Mouse (Mus musculus): Measurements from ENCODE around the gene Sorcs2. TPM values are rescaled to one million over a fixed set of nuclear protein-coding genes. Genes with fewer than 3 reads are reported as not detected.

The Sorcs2 gene
- polyA plus RNA-seq, 1 experiment from 2014 or later = 6.0 TPM

DNA sequence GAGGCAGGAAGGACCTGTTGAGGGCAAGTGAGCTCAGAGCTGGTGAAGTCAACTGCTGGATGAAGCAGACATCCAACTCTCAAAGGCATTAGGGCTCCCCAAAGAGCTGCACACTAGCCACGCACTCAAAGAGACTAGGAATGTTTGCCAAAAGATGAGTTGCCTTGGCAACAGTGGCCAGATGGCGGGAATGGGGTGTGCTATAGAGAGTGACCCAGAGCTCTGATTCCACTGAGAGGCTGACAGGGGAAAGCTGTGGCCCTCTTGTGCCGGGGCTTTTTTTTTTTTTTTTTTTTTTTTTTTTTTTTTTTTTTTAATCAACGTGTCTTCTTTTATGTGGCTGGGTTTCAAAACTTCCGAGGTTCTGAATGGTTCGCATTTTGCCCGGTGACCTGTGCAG lies 63.7 kb downstream of the Sorcs2 start:
- no peak overlapping the region for H3K4me3 ChIP-seq (ENCODE audit: low read depth, low read length)
- no peaks in the 10 kb centered on the region for H3K9me3 ChIP-seq (ENCODE audit: control insufficient read depth, low read length)
- no peak overlapping the region for H3K9ac ChIP-seq (ENCODE audit: low read depth, low read length)
- H3K36me3 ChIP-seq (ENCODE audit: control insufficient read depth, insufficient read depth, low read length) = no peaks in the 10 kb centered on the region
- no peak overlapping the region for H3K4me2 ChIP-seq (replicated peaks; ENCODE audit: low read depth, low read length)
- no peaks in the 10 kb centered on the region for H3K27me3 ChIP-seq (ENCODE audit: control insufficient read depth, insufficient read depth, low read length)
- peaks cover 7% of the 10 kb centered on the region; the same call in 1 of the 2 replicates for H3K4me1 ChIP-seq (replicated peaks; ENCODE audit: control insufficient read depth, insufficient read depth, low read length)
- DNase-seq (ENCODE audit: low spot score) (peak; percentile 59), ATAC-seq (ENCODE audit: low FRiP score) (peak; percentile 61; the same call in 1 of the 2 replicates)
- 25% methylated on average over 7 of the region's 7 CpGs for WGBS
- H3K27ac ChIP-seq (ENCODE audit: low read depth, low read length) = no peak overlapping the region

DNA sequence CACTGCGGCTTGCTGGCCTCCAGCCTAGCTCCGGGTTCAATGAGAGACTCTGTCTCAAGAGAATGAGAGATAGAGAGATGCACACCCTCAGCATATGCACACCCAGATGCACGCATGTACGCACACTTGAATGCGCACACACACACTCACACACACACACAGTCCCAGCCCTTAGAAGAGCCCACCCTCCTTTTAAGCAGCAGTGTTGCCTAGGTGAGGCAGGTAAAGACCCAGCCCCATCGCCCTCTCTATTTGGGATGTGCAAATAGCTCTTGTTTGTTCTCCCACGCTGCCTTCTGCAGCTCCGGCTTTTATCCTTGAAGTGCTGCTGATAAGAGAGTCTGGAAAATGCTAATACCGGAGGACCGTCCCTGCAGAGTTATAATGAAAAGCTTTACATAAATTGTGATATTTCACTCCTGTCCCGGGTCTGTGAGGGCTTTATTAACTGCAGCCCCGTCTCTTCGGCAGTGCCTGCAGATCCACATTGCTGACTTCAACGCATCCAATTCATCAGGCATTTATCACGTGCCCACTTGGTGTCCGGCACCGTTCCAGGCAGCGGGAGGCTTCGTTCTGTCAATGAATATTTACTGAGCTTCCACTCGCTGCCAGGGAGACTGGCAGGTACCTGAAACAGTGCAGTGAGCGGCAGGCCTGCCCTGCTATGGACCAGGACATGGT lies 67.3 kb downstream of the Sorcs2 start:
- Histone ChIP-seq H3K27me3 (ENCODE audit: control insufficient read depth, insufficient read depth, low read length) (no peaks in the 10 kb centered on the region), H3K27ac (ENCODE audit: low read depth, low read length) (no peak overlapping the region), H3K4me2 (replicated peaks; ENCODE audit: low read depth, low read length) (no peak overlapping the region), H3K4me1 (replicated peaks; ENCODE audit: control insufficient read depth, insufficient read depth, low read length) (0 out of 2 replicates have a peak, but pooled peaks cover 3% of the 10 kb centered on the region), H3K9me3 (ENCODE audit: control insufficient read depth, low read length) (no peaks in the 10 kb centered on the region), H3K4me3 (ENCODE audit: low read depth, low read length) (no peak overlapping the region), H3K36me3 (ENCODE audit: control insufficient read depth, insufficient read depth, low read length) (no peaks in the 10 kb centered on the region), H3K9ac (ENCODE audit: low read depth, low read length) (no peak overlapping the region)
- no peak for ATAC-seq (ENCODE audit: low FRiP score)
- no peak for DNase-seq (ENCODE audit: low spot score)
- WGBS = 74% methylated on average over 21 of the region's 21 CpGs

DNA sequence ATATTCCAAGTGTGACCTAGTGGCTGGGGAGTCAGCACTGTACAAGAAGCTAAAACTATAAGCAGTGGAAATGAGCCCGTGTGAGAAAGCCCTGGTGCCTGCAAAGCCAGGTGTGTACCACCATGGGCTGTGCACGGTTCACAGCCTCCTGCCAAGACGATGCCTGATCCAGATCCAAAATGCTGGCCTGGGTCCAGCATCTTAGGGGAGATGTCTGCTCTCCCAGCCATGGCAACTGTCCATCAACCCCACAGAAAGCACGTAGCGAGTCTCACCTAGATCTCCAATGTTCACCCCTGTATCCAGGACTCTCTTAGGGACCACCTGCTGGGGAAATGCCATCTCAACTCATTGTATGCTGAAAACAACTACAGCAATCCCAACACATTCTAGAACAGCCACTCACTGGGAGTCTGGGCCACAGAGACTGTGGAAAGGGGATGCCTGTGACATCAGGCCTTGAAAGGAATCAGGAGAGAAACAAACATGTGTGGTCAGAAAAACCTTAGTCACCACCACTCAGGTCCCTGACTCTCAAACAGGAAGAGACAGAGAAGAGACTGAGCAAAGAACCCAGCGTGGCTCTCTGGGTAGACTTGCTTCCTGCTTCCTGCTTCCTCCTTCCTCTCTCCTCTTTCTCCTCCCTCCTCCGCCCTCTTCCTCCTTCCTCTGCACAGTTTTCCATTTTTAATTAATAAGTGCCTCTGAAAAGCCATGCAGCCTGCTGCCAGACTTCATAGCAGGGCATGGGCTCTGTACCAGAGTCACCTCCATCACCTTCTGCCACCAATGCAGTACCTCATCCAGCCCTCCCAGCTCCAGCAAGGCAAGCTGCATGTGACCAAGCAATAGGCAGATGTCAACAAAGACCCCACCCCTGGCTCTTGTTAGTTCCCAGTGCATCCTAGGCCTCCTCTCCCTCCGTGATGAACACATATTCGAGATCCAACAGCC lies 71.6 kb downstream of the Sorcs2 start:
- Histone ChIP-seq H3K4me2 (replicated peaks; ENCODE audit: low read depth, low read length) (no peak overlapping the region), H3K27me3 (ENCODE audit: control insufficient read depth, insufficient read depth, low read length) (no peaks in the 10 kb centered on the region), H3K4me1 (replicated peaks; ENCODE audit: control insufficient read depth, insufficient read depth, low read length) (peaks cover 6% of the 10 kb centered on the region), H3K27ac (ENCODE audit: low read depth, low read length) (no peak overlapping the region), H3K9ac (ENCODE audit: low read depth, low read length) (no peak overlapping the region), H3K4me3 (ENCODE audit: low read depth, low read length) (no peak overlapping the region), H3K36me3 (ENCODE audit: control insufficient read depth, insufficient read depth, low read length) (no peaks in the 10 kb centered on the region), H3K9me3 (ENCODE audit: control insufficient read depth, low read length) (no peaks in the 10 kb centered on the region)
- ATAC-seq (ENCODE audit: low FRiP score) = no peak
- WGBS = 87% methylated on average over 9 of the region's 9 CpGs
- no peak for DNase-seq (ENCODE audit: low spot score)

DNA sequence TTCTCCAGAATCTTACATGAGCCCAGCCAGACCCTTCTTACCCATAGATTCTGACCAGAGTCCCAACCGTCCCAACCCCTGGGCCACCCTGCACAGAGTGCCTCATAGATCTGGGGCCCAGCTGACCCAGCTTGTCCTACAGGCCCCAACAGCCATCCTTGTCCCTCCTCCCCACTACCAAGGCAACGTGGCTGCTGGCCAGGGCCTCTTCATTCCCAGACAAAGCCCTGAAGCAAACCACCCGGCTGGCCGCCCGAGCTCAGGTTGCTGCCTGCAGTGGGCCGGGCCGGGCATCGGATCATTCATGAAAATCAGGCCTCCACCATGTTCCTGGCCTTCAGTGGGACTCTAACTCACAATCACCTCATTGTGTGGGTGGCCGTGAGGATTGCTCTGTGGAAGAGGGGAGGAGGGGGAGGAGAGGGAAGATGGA lies 73.8 kb downstream of the Sorcs2 start:
- DNase-seq (ENCODE audit: low spot score) (no peak), ATAC-seq (ENCODE audit: low FRiP score) (0 out of 2 replicates have a peak, but pooled peaks have one; percentile 37)
- no peak overlapping the region for H3K27ac ChIP-seq (ENCODE audit: low read depth, low read length)
- no peak overlapping the region for H3K4me2 ChIP-seq (replicated peaks; ENCODE audit: low read depth, low read length)
- no peak overlapping the region for H3K9ac ChIP-seq (ENCODE audit: low read depth, low read length)
- no peak overlapping the region for H3K4me3 ChIP-seq (ENCODE audit: low read depth, low read length)
- WGBS = 54% methylated on average over 9 of the region's 9 CpGs
- H3K9me3 ChIP-seq (ENCODE audit: control insufficient read depth, low read length) = no peaks in the 10 kb centered on the region
- H3K4me1 ChIP-seq (replicated peaks; ENCODE audit: control insufficient read depth, insufficient read depth, low read length) = peaks cover 7% of the 10 kb centered on the region
- peaks cover 5% of the 10 kb centered on the region; the same call in 1 of the 2 replicates for H3K27me3 ChIP-seq (ENCODE audit: control insufficient read depth, insufficient read depth, low read length)
- H3K36me3 ChIP-seq (ENCODE audit: control insufficient read depth, insufficient read depth, low read length) = no peaks in the 10 kb centered on the region

DNA sequence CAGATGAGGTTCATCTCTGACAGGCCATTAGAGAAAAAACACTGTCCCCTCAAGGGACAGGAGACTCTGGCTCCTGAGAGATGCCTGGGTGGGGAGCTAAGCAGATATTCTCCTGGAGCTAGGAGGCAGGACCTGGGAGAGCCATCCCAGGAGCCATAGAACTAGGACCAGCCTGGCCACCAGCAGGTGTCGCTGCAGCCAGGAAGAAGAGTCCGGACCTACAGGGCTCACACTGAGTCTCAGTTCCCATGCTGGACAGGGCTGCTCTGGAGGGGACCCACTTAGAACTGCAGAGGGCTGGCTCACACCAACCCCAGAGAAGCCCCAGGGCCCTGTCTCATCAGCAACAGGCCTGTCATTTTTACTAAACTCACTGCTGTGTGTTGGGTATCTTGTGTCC lies 74.4 kb downstream of the Sorcs2 start:
- Histone ChIP-seq H3K27me3 (ENCODE audit: control insufficient read depth, insufficient read depth, low read length) (peaks cover 5% of the 10 kb centered on the region; the same call in 1 of the 2 replicates), H3K36me3 (ENCODE audit: control insufficient read depth, insufficient read depth, low read length) (no peaks in the 10 kb centered on the region), H3K27ac (ENCODE audit: low read depth, low read length) (no peak overlapping the region), H3K9ac (ENCODE audit: low read depth, low read length) (no peak overlapping the region), H3K9me3 (ENCODE audit: control insufficient read depth, low read length) (no peaks in the 10 kb centered on the region), H3K4me2 (replicated peaks; ENCODE audit: low read depth, low read length) (no peak overlapping the region), H3K4me1 (replicated peaks; ENCODE audit: control insufficient read depth, insufficient read depth, low read length) (peaks cover 7% of the 10 kb centered on the region), H3K4me3 (ENCODE audit: low read depth, low read length) (no peak overlapping the region)
- DNase-seq (ENCODE audit: low spot score) (peak; percentile 86), ATAC-seq (ENCODE audit: low FRiP score) (peak; percentile 76)
- WGBS = 0% methylated on average over 2 of the region's 2 CpGs

DNA sequence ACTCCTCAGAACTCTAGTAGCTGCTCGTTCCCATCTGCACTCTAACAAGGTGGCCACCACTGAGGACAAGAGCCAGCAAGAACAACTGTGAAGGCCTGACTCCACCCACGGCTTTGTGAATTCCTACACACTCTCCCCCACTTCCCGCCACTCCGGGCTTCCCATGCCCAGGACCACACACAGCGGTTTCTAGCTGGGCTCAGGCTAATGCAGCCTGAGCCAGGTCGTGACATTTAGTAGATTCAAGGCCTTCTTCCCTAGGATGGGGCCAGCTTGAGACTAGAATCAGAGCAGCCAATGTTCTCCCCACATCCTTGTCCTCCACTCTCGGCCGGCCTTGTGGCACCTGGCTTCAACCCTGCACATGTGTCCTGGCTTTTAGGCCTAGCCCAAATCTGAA lies 76.4 kb downstream of the Sorcs2 start:
- WGBS = 33% methylated on average over 8 of the region's 8 CpGs
- no peak overlapping the region for H3K4me3 ChIP-seq (ENCODE audit: low read depth, low read length)
- H3K9ac ChIP-seq (ENCODE audit: low read depth, low read length) = no peak overlapping the region
- no peak overlapping the region for H3K4me2 ChIP-seq (replicated peaks; ENCODE audit: low read depth, low read length)
- H3K4me1 ChIP-seq (replicated peaks; ENCODE audit: control insufficient read depth, insufficient read depth, low read length) = peaks cover 7% of the 10 kb centered on the region
- no peaks in the 10 kb centered on the region for H3K36me3 ChIP-seq (ENCODE audit: control insufficient read depth, insufficient read depth, low read length)
- peaks cover 5% of the 10 kb centered on the region; the same call in 1 of the 2 replicates for H3K27me3 ChIP-seq (ENCODE audit: control insufficient read depth, insufficient read depth, low read length)
- H3K27ac ChIP-seq (ENCODE audit: low read depth, low read length) = no peak overlapping the region
- no peaks in the 10 kb centered on the region for H3K9me3 ChIP-seq (ENCODE audit: control insufficient read depth, low read length)
- DNase-seq (ENCODE audit: low spot score) = peak; percentile 48
- no peak for ATAC-seq (ENCODE audit: low FRiP score)

DNA sequence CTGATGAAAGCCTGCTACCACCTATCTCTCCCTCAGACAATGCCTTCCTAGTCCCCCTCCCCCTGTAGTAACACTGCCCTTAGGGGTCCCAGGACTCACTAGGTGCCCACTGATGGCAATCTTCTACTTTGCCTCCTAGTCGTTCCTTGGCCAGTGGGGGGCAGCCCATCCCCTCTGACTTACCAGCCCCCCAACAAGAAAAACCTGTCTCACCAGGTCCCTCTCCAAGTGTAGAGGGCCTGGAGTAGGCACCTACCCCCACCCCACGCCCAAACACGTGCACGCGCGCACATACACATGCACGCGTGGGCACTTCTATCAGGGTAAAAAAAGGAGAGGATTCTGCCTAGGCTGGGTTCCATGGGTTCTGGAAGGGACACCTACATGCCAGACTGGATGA lies 77.3 kb downstream of the Sorcs2 start:
- WGBS = 87% methylated on average over 8 of the region's 8 CpGs
- Histone ChIP-seq H3K27me3 (ENCODE audit: control insufficient read depth, insufficient read depth, low read length) (peaks cover 5% of the 10 kb centered on the region; the same call in 1 of the 2 replicates), H3K9ac (ENCODE audit: low read depth, low read length) (no peak overlapping the region), H3K36me3 (ENCODE audit: control insufficient read depth, insufficient read depth, low read length) (no peaks in the 10 kb centered on the region), H3K4me2 (replicated peaks; ENCODE audit: low read depth, low read length) (no peak overlapping the region), H3K4me1 (replicated peaks; ENCODE audit: control insufficient read depth, insufficient read depth, low read length) (peaks cover 7% of the 10 kb centered on the region), H3K4me3 (ENCODE audit: low read depth, low read length) (no peak overlapping the region), H3K27ac (ENCODE audit: low read depth, low read length) (no peak overlapping the region), H3K9me3 (ENCODE audit: control insufficient read depth, low read length) (no peaks in the 10 kb centered on the region)
- ATAC-seq (ENCODE audit: low FRiP score) (no peak), DNase-seq (ENCODE audit: low spot score) (no peak)

DNA sequence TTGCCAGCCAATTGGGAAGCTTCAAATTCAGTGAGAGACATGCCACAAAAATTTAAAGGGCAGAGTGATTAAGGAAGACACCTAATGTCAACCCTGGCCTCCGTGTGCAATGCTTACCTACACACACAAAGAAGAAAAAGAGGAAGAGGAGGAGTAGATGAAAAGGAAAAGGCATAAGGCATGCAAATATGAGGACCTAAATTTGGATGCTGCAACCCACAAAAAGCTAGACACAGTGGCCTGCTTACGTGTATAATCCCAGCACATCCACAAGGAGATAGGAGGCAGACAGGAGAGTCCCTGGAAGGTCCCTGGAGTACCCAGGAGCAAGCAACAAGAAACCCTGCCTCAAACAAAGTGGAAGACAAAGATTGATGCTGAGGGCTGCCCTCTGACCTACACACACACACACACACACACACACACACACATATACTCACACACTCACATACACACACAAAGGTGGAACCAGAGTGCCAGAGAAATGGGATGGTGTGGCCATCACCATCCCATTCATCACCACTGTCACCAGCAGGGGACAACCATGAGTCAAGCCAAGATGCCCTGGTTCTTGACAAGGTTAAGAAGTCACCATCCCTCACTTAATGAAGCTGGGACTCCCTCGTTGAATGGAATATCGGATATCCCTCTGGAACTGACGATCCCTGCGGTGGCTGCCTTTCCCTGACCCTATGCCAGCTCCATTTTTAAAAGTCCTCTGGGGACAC lies 80.1 kb downstream of the Sorcs2 start:
- H3K27me3 ChIP-seq (ENCODE audit: control insufficient read depth, insufficient read depth, low read length) = peaks cover 5% of the 10 kb centered on the region; the same call in 1 of the 2 replicates
- no peak overlapping the region for H3K4me2 ChIP-seq (replicated peaks; ENCODE audit: low read depth, low read length)
- ATAC-seq (ENCODE audit: low FRiP score) = 0 out of 2 replicates have a peak, but pooled peaks have one; percentile 1
- peaks cover 15% of the 10 kb centered on the region for H3K4me1 ChIP-seq (replicated peaks; ENCODE audit: control insufficient read depth, insufficient read depth, low read length)
- 0 out of 2 replicates have a peak overlapping the region, but pooled peaks have one; percentile 11 for H3K27ac ChIP-seq (ENCODE audit: low read depth, low read length)
- no peak overlapping the region for H3K4me3 ChIP-seq (ENCODE audit: low read depth, low read length)
- no peaks in the 10 kb centered on the region for H3K9me3 ChIP-seq (ENCODE audit: control insufficient read depth, low read length)
- peak; percentile 43 for DNase-seq (ENCODE audit: low spot score)
- no peak overlapping the region for H3K9ac ChIP-seq (ENCODE audit: low read depth, low read length)
- no peaks in the 10 kb centered on the region for H3K36me3 ChIP-seq (ENCODE audit: control insufficient read depth, insufficient read depth, low read length)
- 44% methylated on average over 6 of the region's 6 CpGs for WGBS
